22 mouse cellular contexts compared by ENCODE assay signal in genomic region chr2:6424851-6425250, GRCm38 (mm10).
DNase-seq lines count a peak whose midpoint lies in the region; ATAC-seq and TF ChIP-seq lines count a peak whose summit lies in the region.
"Had no signal": no experiment of that assay in that cellular context is flagged by ENCODE, and none has a peak within 500 bp of the region (broad histone marks: within the 10 kb centered on the region; RNA-seq: fewer than 3 reads in every experiment).

No protein-coding gene starts in this region.

- H3K4me1 ChIP-seq in heart, embryonic 10.5 days = no peaks in the 10 kb centered on the region
- H3K4me1 ChIP-seq in heart, embryonic 12.5 days (replicated peaks) = 0 out of 2 replicates have a peak, but pooled peaks cover 3% of the 10 kb centered on the region
- H3K4me1 ChIP-seq in liver, embryonic 11.5 days (replicated peaks; ENCODE audit: control insufficient read depth, insufficient read depth, low read length) = no peaks in the 10 kb centered on the region
- H3K4me1 ChIP-seq in CH12.LX (ENCODE audit: control insufficient read depth in 1 of 2, insufficient read depth in 2 of 2) = peaks cover 8 to 34% of the 10 kb centered on the region in 2 experiments
- H3K4me1 ChIP-seq: embryonic facial prominence, embryonic 13.5 days; embryonic facial prominence, embryonic 15.5 days; forebrain, embryonic 10.5 days; forebrain, embryonic 12.5 days had no signal

- no peak for TF ChIP-seq EP300 in CH12.LX (IDR thresholded peaks at IDR 0.05; ENCODE audit: low read length)

- no peaks in the 10 kb centered on the region for H3K79me2 ChIP-seq in CH12.LX (replicated peaks; ENCODE audit: control insufficient read depth, extremely low read depth, insufficient read depth, poor library complexity, severe bottlenecking)

- H3K4me2 ChIP-seq in heart, embryonic 12.5 days = no peak overlapping the region
- no peak overlapping the region for H3K4me2 ChIP-seq in liver, embryonic 11.5 days
- peak overlapping the region; percentile 97 for H3K4me2 ChIP-seq in CH12.LX (ENCODE audit: insufficient read depth, low read depth, poor library complexity, severe bottlenecking)
- H3K4me2 ChIP-seq: embryonic facial prominence, embryonic 13.5 days; embryonic facial prominence, embryonic 15.5 days; forebrain, embryonic 12.5 days had no signal

- peak; percentile 66 for DNase-seq in heart, embryonic 10.5 days (ENCODE audit: low spot score)
- DNase-seq in liver, embryonic 11.5 days (ENCODE audit: low spot score) = peak; percentile 23
- DNase-seq in liver = no peak
- no peak for DNase-seq in CH12.LX (ENCODE audit: extremely low read depth)
- no peak for DNase-seq in retina, embryonic 14.5 days (ENCODE audit: low spot score)
- DNase-seq: B cell, adult 2 months; cerebellum, adult 11 months; cerebellum, adult 18-20 months; cerebellum, adult 8-10 months; cerebellum, adult 9-11 months; cerebellum, postnatal 14 days; cerebellum, postnatal 36 days; embryo, embryonic 11 days had no signal

- no peak for TF ChIP-seq CTCF in CH12.LX (conservative IDR thresholded peaks at IDR 0.05 in 1 of 2, IDR thresholded peaks at IDR 0.05 in 1 of 2; ENCODE audit: low read depth in 2 of 2, low read length in 2 of 2)

- H3K9me3 ChIP-seq in heart, embryonic 10.5 days = no peaks in the 10 kb centered on the region
- H3K9me3 ChIP-seq in heart, embryonic 12.5 days (replicated peaks) = no peaks in the 10 kb centered on the region
- no peaks in the 10 kb centered on the region for H3K9me3 ChIP-seq in liver, embryonic 11.5 days (ENCODE audit: control insufficient read depth, low read length)
- no peaks in the 10 kb centered on the region for H3K9me3 ChIP-seq in CH12.LX (replicated peaks; ENCODE audit: low read length)
- H3K9me3 ChIP-seq: embryonic facial prominence, embryonic 13.5 days; embryonic facial prominence, embryonic 15.5 days; forebrain, embryonic 10.5 days; forebrain, embryonic 12.5 days had no signal

- no peak overlapping the region for H3K27ac ChIP-seq in heart, embryonic 10.5 days
- H3K27ac ChIP-seq in heart, embryonic 12.5 days (ENCODE audit: poor library complexity, severe bottlenecking) = no peak overlapping the region
- no peak overlapping the region for H3K27ac ChIP-seq in liver, embryonic 11.5 days (ENCODE audit: low read depth, low read length)
- H3K27ac ChIP-seq in CH12.LX (ENCODE audit: insufficient read depth, low read depth) = peak overlapping the region; percentile 70
- H3K27ac ChIP-seq: embryonic facial prominence, embryonic 13.5 days; embryonic facial prominence, embryonic 15.5 days; forebrain, embryonic 10.5 days; forebrain, embryonic 12.5 days had no signal

- 82% methylated on average over 5 of the region's 5 CpGs for WGBS in heart, embryonic 10.5 days
- WGBS in heart, embryonic 12.5 days = 82% methylated on average over 5 of the region's 5 CpGs
- 82% methylated on average over 5 of the region's 5 CpGs for WGBS in liver, embryonic 11.5 days

- dilution Hi-C loops in CH12.LX (cut with MboI; ENCODE audit: extremely low pct_ligation_motif_present, extremely low pct_unique_long_range_greater_than_20kb, low sequenced_read_pairs) = no loop called here

- ATAC-seq in heart, embryonic 12.5 days (ENCODE audit: insufficient number of reproducible peaks, low FRiP score) = no peak
- ATAC-seq in liver, embryonic 11.5 days (replicated peaks; ENCODE audit: low FRiP score) = no peak
- ATAC-seq: CD4-positive, CD25-positive, alpha-beta regulatory T cell, adult 4 months; forebrain, embryonic 14.5 days; forebrain, embryonic 16.5 days had no signal

- H3K9ac ChIP-seq in heart, embryonic 12.5 days = no peak overlapping the region
- no peak overlapping the region for H3K9ac ChIP-seq in liver, embryonic 11.5 days (ENCODE audit: low read depth, low read length)
- H3K9ac ChIP-seq in CH12.LX (ENCODE audit: insufficient read depth, low read depth) = peak overlapping the region; percentile 69
- H3K9ac ChIP-seq: embryonic facial prominence, embryonic 13.5 days; embryonic facial prominence, embryonic 15.5 days; forebrain, embryonic 12.5 days had no signal

- no peak for TF ChIP-seq RAD21 in CH12.LX (IDR thresholded peaks at IDR 0.05; ENCODE audit: low read depth, low read length)

- no peak overlapping the region for H3K4me3 ChIP-seq in heart, embryonic 10.5 days
- H3K4me3 ChIP-seq in heart, embryonic 12.5 days = no peak overlapping the region
- H3K4me3 ChIP-seq in liver, embryonic 11.5 days (ENCODE audit: low read depth, low read length) = no peak overlapping the region
- H3K4me3 ChIP-seq in CH12.LX (replicated peaks in 1 of 3; ENCODE audit: low read depth in 2 of 3, low read length in 2 of 3, poor library complexity in 1 of 3) = peak overlapping the region in 2 of 3 experiments; percentile 14 to 56
- H3K4me3 ChIP-seq: embryonic facial prominence, embryonic 13.5 days; embryonic facial prominence, embryonic 15.5 days; erythroblast, embryonic 14.5 days; forebrain, embryonic 10.5 days; forebrain, embryonic 12.5 days had no signal

- no peak for TF ChIP-seq POLR2A in CH12.LX (IDR thresholded peaks at IDR 0.05; ENCODE audit: low read depth, low read length)

- in situ Hi-C loops in CH12.LX (cut with MboI; ENCODE audit: low pct_ligation_motif_present, low pct_unique_long_range_greater_than_20kb, low sequenced_read_pairs) = loop anchor here (25.0 kb wide), 2 partner anchors 287 to 413 kb away; no protein-coding TSS in a partner anchor

- H3K27me3 ChIP-seq in heart, embryonic 10.5 days (ENCODE audit: insufficient read depth, poor library complexity, severe bottlenecking) = no peaks in the 10 kb centered on the region
- no peaks in the 10 kb centered on the region for H3K27me3 ChIP-seq in heart, embryonic 12.5 days (replicated peaks)
- H3K27me3 ChIP-seq in liver, embryonic 11.5 days (replicated peaks; ENCODE audit: control insufficient read depth, insufficient read depth, low read length) = no peaks in the 10 kb centered on the region
- H3K27me3 ChIP-seq in CH12.LX (replicated peaks) = no peaks in the 10 kb centered on the region
- H3K27me3 ChIP-seq: embryonic facial prominence, embryonic 13.5 days; embryonic facial prominence, embryonic 15.5 days; forebrain, embryonic 12.5 days had no signal

- H3K36me3 ChIP-seq in heart, embryonic 10.5 days = peaks cover 40% of the 10 kb centered on the region; the same call in 1 of the 2 replicates
- H3K36me3 ChIP-seq in heart, embryonic 12.5 days = peaks cover 49% of the 10 kb centered on the region
- H3K36me3 ChIP-seq in liver, embryonic 11.5 days (ENCODE audit: control insufficient read depth, insufficient read depth, low read length) = peaks cover 13% of the 10 kb centered on the region; the same call in 1 of the 2 replicates
- peaks cover 12 to 46% of the 10 kb centered on the region in 2 experiments for H3K36me3 ChIP-seq in CH12.LX (replicated peaks in 1 of 2; ENCODE audit: control insufficient read depth in 1 of 2, insufficient read depth in 1 of 2, low read length in 1 of 2)

TF ChIP-seq in CH12.LX, 34 proteins besides CTCF, POLR2A, EP300 and RAD21:
- TF ChIP-seq IRF4 (IDR thresholded peaks at IDR 0.05; ENCODE audit: low read depth, low read length) (0 out of 2 replicates have a peak, but pooled peaks have one; percentile 6), MAFK (IDR thresholded peaks at IDR 0.05; ENCODE audit: insufficient replicate concordance, low read length) (no peak), CHD1 (IDR thresholded peaks at IDR 0.05; ENCODE audit: low read depth, low read length) (0 out of 2 replicates have a peak, but pooled peaks have one; percentile 13), ZC3H11A (IDR thresholded peaks at IDR 0.05; ENCODE audit: low read depth, low read length) (no peak), MXI1 (IDR thresholded peaks at IDR 0.05; ENCODE audit: low read depth, low read length) (0 out of 2 replicates have a peak, but pooled peaks have one; percentile 7), SIN3A (IDR thresholded peaks at IDR 0.05; ENCODE audit: low read length) (0 out of 2 replicates have a peak, but pooled peaks have one; percentile 7), TBP (conservative IDR thresholded peaks at IDR 0.05; ENCODE audit: low read depth, low read length) (0 out of 2 replicates have a peak, but pooled peaks have one; percentile 17), NELFE (IDR thresholded peaks at IDR 0.05; ENCODE audit: low read depth, low read length) (peak; percentile 17; the same call in 1 of the 2 replicates)
TF ChIP-seq in CH12.LX: peak in this region for 6.

Comparison
In these comparisons a context has a peak if more than half of its experiments do, and no peak if none do; other contexts are left out.
1. DNase-seq: peak in heart, embryonic 10.5 days (single experiment) and liver, embryonic 11.5 days (single experiment); none in liver (single experiment), CH12.LX (single experiment) and retina, embryonic 14.5 days (single experiment).
2. H3K4me3 ChIP-seq: peak in CH12.LX (2 of 3); none in heart, embryonic 10.5 days (single experiment), heart, embryonic 12.5 days (single experiment) and liver, embryonic 11.5 days (single experiment).